Mouse (Mus musculus) heart, embryonic 10.5 days (tissue): ENCODE results near the gene Parvb. TPM values are rescaled to one million over a fixed set of nuclear protein-coding genes. Genes with fewer than 3 reads are reported as not detected.

Experiments used
- DNase-seq: peaks from one replicate; pipeline ENCODE4 v3.0.0-alpha.2; 2017; ENCODE audit warnings: low spot score
- H3K27ac ChIP-seq: fragments of 300-500 bp; sonication (generic); 2 replicates; pipeline ENCODE4 v1.5.1; 2016; ENCODE audit warnings: mild to moderate bottlenecking
- H3K27me3 ChIP-seq: fragments of 300-500 bp; sonication (generic); 2 replicates; pipeline ENCODE4 v1.6.1; 2016; ENCODE audit warnings: mild to moderate bottlenecking; ENCODE audit not compliant: poor library complexity, insufficient read depth, severe bottlenecking
- H3K36me3 ChIP-seq: fragments of 300-500 bp; sonication (generic); 2 replicates; pipeline ENCODE4 v1.6.1; 2016; ENCODE audit warnings: mild to moderate bottlenecking, moderate library complexity
- H3K4me1 ChIP-seq: fragments of 300-500 bp; sonication (generic); 2 replicates; pipeline ENCODE4 v1.6.1; 2016; ENCODE audit warnings: mild to moderate bottlenecking
- H3K4me3 ChIP-seq: fragments of 300-500 bp; sonication (generic); 2 replicates; pipeline ENCODE4 v1.5.1; 2016; ENCODE audit warnings: mild to moderate bottlenecking, moderate library complexity
- H3K9me3 ChIP-seq: fragments of 300-500 bp; sonication (generic); 2 replicates; pipeline ENCODE4 v1.6.1; 2016; ENCODE audit warnings: mild to moderate bottlenecking, moderate library complexity
- WGBS: fragments of 180-500 bp; shearing (Covaris S2); methylation state at CpG from one replicate; pipeline ENCODE4 v1.1.7; 2016; 5-methylcytosine and 5-hydroxymethylcytosine counted together
- polyA plus RNA-seq: library from polyadenylated mRNA; unstranded; fragments of >200 nt; fragmentation: Nextera tagmentation; extraction: Ambion mirVana; gene quantifications from 2 replicates; pipeline ENCODE4 v1.2.1, GENCODE M21; 2016

Parvb gene
- 12.8 and 17.6 TPM in 2 replicates for polyA plus RNA-seq

GRCm38 (mm10) chr15:84231721-84232561, at the start of gene Parvb:
Parvb (plus strand) TSS chr15:84232043.
- WGBS, result under 1% methylated on average over 53 of the region's 53 CpGs
- Histone ChIP-seq H3K27me3 (no peaks in the 10 kb centered on the region), H3K4me1 (peaks cover 46% of the 10 kb centered on the region), H3K9me3 (no peaks in the 10 kb centered on the region), H3K4me3 (peak within 1 kb of the TSS; percentile 82), H3K27ac (peak within 1 kb of the TSS; percentile 95), H3K36me3 (peaks cover 17% of the 10 kb centered on the region)
- DNase-seq, result peak; percentile 88

- Histone ChIP-seq H3K36me3 (no peaks in the 10 kb centered on the region), H3K9me3 (no peaks in the 10 kb centered on the region), H3K27ac (no peak overlapping the region), H3K4me1 (peaks cover 6% of the 10 kb centered on the region; the same call in 1 of the 2 replicates), H3K4me3 (no peak overlapping the region), H3K27me3 (peaks cover 46% of the 10 kb centered on the region)
- WGBS, result 14% methylated on average over 1 of the region's 1 CpGs
- DNase-seq, result no peak
These were observed 47.9 kb upstream of the Parvb start for GRCm38 (mm10) chr15:84183967-84184366.

- no peak overlapping the region for H3K4me3 ChIP-seq
- peaks cover 31% of the 10 kb centered on the region for H3K27me3 ChIP-seq
- 60% methylated on average over 4 of the region's 4 CpGs for WGBS
These were observed 45.6 kb upstream of the Parvb start for GRCm38 (mm10) chr15:84186196-84186595.

GRCm38 (mm10) chr15:84188887-84189530, 42.8 kb upstream of the Parvb start:
- Histone ChIP-seq H3K27ac (no peak overlapping the region), H3K4me1 (peaks cover 11% of the 10 kb centered on the region), H3K36me3 (no peaks in the 10 kb centered on the region), H3K4me3 (no peak overlapping the region), H3K27me3 (0 out of 2 replicates have a peak, but pooled peaks cover 6% of the 10 kb centered on the region), H3K9me3 (no peaks in the 10 kb centered on the region)
- WGBS, result 44% methylated on average over 2 of the region's 2 CpGs
- no peak for DNase-seq

More at GRCm38 (mm10) chr15:84186196-84186595, 45.6 kb upstream of the Parvb start:
- DNase-seq, result no peak
- H3K4me1 ChIP-seq, result peaks cover 6% of the 10 kb centered on the region; the same call in 1 of the 2 replicates
- no peaks in the 10 kb centered on the region for H3K36me3 ChIP-seq
- no peak overlapping the region for H3K27ac ChIP-seq
- H3K9me3 ChIP-seq, result no peaks in the 10 kb centered on the region

- WGBS, result 32% methylated on average over 3 of the region's 3 CpGs
- H3K4me1 ChIP-seq, result peaks cover 7% of the 10 kb centered on the region
- no peak for DNase-seq
- H3K27me3 ChIP-seq, result no peaks in the 10 kb centered on the region
- no peak overlapping the region for H3K27ac ChIP-seq
- no peaks in the 10 kb centered on the region for H3K9me3 ChIP-seq
- H3K36me3 ChIP-seq, result 0 out of 2 replicates have a peak, but pooled peaks cover 2% of the 10 kb centered on the region
- H3K4me3 ChIP-seq, result no peak overlapping the region
These were observed 42.0 kb upstream of the Parvb start for GRCm38 (mm10) chr15:84189881-84190280.

- Histone ChIP-seq H3K36me3 (peaks cover 16% of the 10 kb centered on the region), H3K9me3 (no peaks in the 10 kb centered on the region), H3K27me3 (no peaks in the 10 kb centered on the region), H3K4me1 (peaks cover 7% of the 10 kb centered on the region), H3K4me3 (peak overlapping the region; percentile 99), H3K27ac (peak overlapping the region; percentile 98)
- 2% methylated on average over 9 of the region's 9 CpGs for WGBS
- DNase-seq, result no peak
These were observed 40.2 kb upstream of the Parvb start for GRCm38 (mm10) chr15:84191724-84192057.

- 5% methylated on average over 48 of the region's 48 CpGs for WGBS
- peaks cover 22% of the 10 kb centered on the region for H3K36me3 ChIP-seq
- peak; percentile 98 for DNase-seq
- peak within 1 kb of the TSS; percentile 99 for H3K4me3 ChIP-seq
- no peaks in the 10 kb centered on the region for H3K27me3 ChIP-seq
- peaks cover 7% of the 10 kb centered on the region for H3K4me1 ChIP-seq
- no peaks in the 10 kb centered on the region for H3K9me3 ChIP-seq
- peak within 1 kb of the TSS; percentile 98 for H3K27ac ChIP-seq
These were observed 39.6 kb upstream of the Parvb start, which contains the start of gene Samm50 for GRCm38 (mm10) chr15:84192058-84192791. Samm50 (plus strand) TSS chr15:84192241.

GRCm38 (mm10) chr15:84196486-84197165, 35.2 kb upstream of the Parvb start:
- Histone ChIP-seq H3K36me3 (peaks cover 66% of the 10 kb centered on the region), H3K4me3 (no peak overlapping the region), H3K27me3 (no peaks in the 10 kb centered on the region), H3K27ac (no peak overlapping the region), H3K9me3 (no peaks in the 10 kb centered on the region), H3K4me1 (peaks cover 7% of the 10 kb centered on the region)
- DNase-seq, result no peak
- WGBS, result 89% methylated on average over 8 of the region's 8 CpGs

GRCm38 (mm10) chr15:84207327-84207726, 24.5 kb upstream of the Parvb start:
- Histone ChIP-seq H3K9me3 (no peaks in the 10 kb centered on the region), H3K27me3 (no peaks in the 10 kb centered on the region), H3K27ac (no peak overlapping the region), H3K36me3 (peaks cover 93% of the 10 kb centered on the region), H3K4me1 (peaks cover 8% of the 10 kb centered on the region), H3K4me3 (no peak overlapping the region)
- WGBS, result 87% methylated on average over 4 of the region's 4 CpGs
- DNase-seq, result no peak

- peak overlapping the region; percentile 76 for H3K27ac ChIP-seq
- peaks cover 89% of the 10 kb centered on the region for H3K36me3 ChIP-seq
- WGBS, result 67% methylated on average over 11 of the region's 11 CpGs
- H3K27me3 ChIP-seq, result no peaks in the 10 kb centered on the region
- peaks cover 29% of the 10 kb centered on the region for H3K4me1 ChIP-seq
- peak; percentile 89 for DNase-seq
- H3K9me3 ChIP-seq, result no peaks in the 10 kb centered on the region
- no peak overlapping the region for H3K4me3 ChIP-seq
These were observed 22.1 kb upstream of the Parvb start for GRCm38 (mm10) chr15:84209517-84210412.

- 91% methylated on average over 13 of the region's 13 CpGs for WGBS
- H3K36me3 ChIP-seq, result peaks cover 85% of the 10 kb centered on the region
These were observed 21.4 kb upstream of the Parvb start for GRCm38 (mm10) chr15:84210461-84210860.

More at GRCm38 (mm10) chr15:84210461-84210860, 21.4 kb upstream of the Parvb start:
- no peak for DNase-seq
- H3K4me3 ChIP-seq, result no peak overlapping the region
- H3K27ac ChIP-seq, result peak overlapping the region; percentile 76
- H3K27me3 ChIP-seq, result no peaks in the 10 kb centered on the region
- peaks cover 36% of the 10 kb centered on the region for H3K4me1 ChIP-seq
- no peaks in the 10 kb centered on the region for H3K9me3 ChIP-seq
